21 mouse cellular contexts compared by ENCODE assay signal in genomic region chr17:15357071-15357470, GRCm38 (mm10). TPM values are rescaled to one million over a fixed set of nuclear protein-coding genes. Genes with fewer than 3 reads are reported as not detected.
A peak's percentile ranks its signal among the peaks of the same experiment; 100 is the strongest.
DNase-seq lines count a peak whose midpoint lies in the region; ATAC-seq and TF ChIP-seq lines count a peak whose summit lies in the region.
"Had no signal": no experiment of that assay in that cellular context is flagged by ENCODE, and none has a peak within 500 bp of the region (broad histone marks: within the 10 kb centered on the region; RNA-seq: fewer than 3 reads in every experiment).

No protein-coding gene starts in this region.

- TF ChIP-seq CTCF in small intestine, adult 2 months (IDR thresholded peaks at IDR 0.05; ENCODE audit: extremely low read depth, insufficient read length, insufficient replicate concordance, low read depth, low read length): no peak
- no peak for TF ChIP-seq CTCF in stomach, postnatal 0 days (IDR thresholded peaks at IDR 0.05; ENCODE audit: low read depth)

- no peaks in the 10 kb centered on the region for H3K27me3 ChIP-seq in heart, embryonic 12.5 days (replicated peaks)
- H3K27me3 ChIP-seq in small intestine, adult 2 months (ENCODE audit: control insufficient read depth, insufficient read depth, low read length): no peaks in the 10 kb centered on the region
- H3K27me3 ChIP-seq in stomach, postnatal 0 days (ENCODE audit: control insufficient read depth, insufficient read depth, low read length): no peaks in the 10 kb centered on the region
- H3K27me3 ChIP-seq: embryonic facial prominence, embryonic 15.5 days had no signal

- WGBS in heart, embryonic 12.5 days: 63% methylated on average over 3 of the region's 3 CpGs
- 52% methylated on average over 3 of the region's 3 CpGs for WGBS in small intestine, adult 2 months
- 60% methylated on average over 3 of the region's 3 CpGs for WGBS in stomach, postnatal 0 days

- TF ChIP-seq EP300 in stomach, postnatal 0 days (optimal IDR thresholded peaks at IDR 0.05): no peak

- no peaks in the 10 kb centered on the region for H3K36me3 ChIP-seq in heart, embryonic 12.5 days
- H3K36me3 ChIP-seq in small intestine, adult 2 months (ENCODE audit: control insufficient read depth, insufficient read depth, low read length): no peaks in the 10 kb centered on the region
- H3K36me3 ChIP-seq in stomach, postnatal 0 days (ENCODE audit: control insufficient read depth, insufficient read depth, low read length): no peaks in the 10 kb centered on the region
- H3K36me3 ChIP-seq: embryonic facial prominence, embryonic 15.5 days; forebrain, embryonic 10.5 days; G1E; hindbrain, embryonic 12.5 days had no signal

- no peak overlapping the region for H3K4me2 ChIP-seq in heart, embryonic 12.5 days
- H3K4me2 ChIP-seq in stomach, postnatal 0 days (replicated peaks; ENCODE audit: low read depth): no peak overlapping the region
- H3K4me2 ChIP-seq: embryonic facial prominence, embryonic 15.5 days; hindbrain, embryonic 12.5 days had no signal

- no peak overlapping the region for H3K9ac ChIP-seq in heart, embryonic 12.5 days
- no peak overlapping the region for H3K9ac ChIP-seq in stomach, postnatal 0 days (ENCODE audit: low read length)
- H3K9ac ChIP-seq: embryonic facial prominence, embryonic 15.5 days; hindbrain, embryonic 12.5 days had no signal

- no peak for TF ChIP-seq POLR2A in small intestine, adult 2 months (IDR thresholded peaks at IDR 0.05; ENCODE audit: low read depth, low read length)

- H3K9me3 ChIP-seq in heart, embryonic 12.5 days (replicated peaks): no peaks in the 10 kb centered on the region
- no peaks in the 10 kb centered on the region for H3K9me3 ChIP-seq in stomach, postnatal 0 days (ENCODE audit: control insufficient read depth, low read length)
- H3K9me3 ChIP-seq: embryonic facial prominence, embryonic 15.5 days; forebrain, embryonic 10.5 days; G1E; hindbrain, embryonic 12.5 days had no signal

- H3K4me1 ChIP-seq in heart, embryonic 12.5 days (replicated peaks): no peaks in the 10 kb centered on the region
- H3K4me1 ChIP-seq in small intestine, adult 2 months (ENCODE audit: control insufficient read depth, insufficient read depth, insufficient read length, low read length): peaks cover 31% of the 10 kb centered on the region; the same call in 1 of the 2 replicates
- H3K4me1 ChIP-seq in stomach, postnatal 0 days (replicated peaks; ENCODE audit: control insufficient read depth, insufficient read depth): no peaks in the 10 kb centered on the region; the same call in 1 of the 2 replicates
- H3K4me1 ChIP-seq: embryonic facial prominence, embryonic 15.5 days; forebrain, embryonic 10.5 days; hindbrain, embryonic 12.5 days had no signal

- no peak overlapping the region for H3K27ac ChIP-seq in heart, embryonic 12.5 days (ENCODE audit: poor library complexity, severe bottlenecking)
- H3K27ac ChIP-seq in small intestine, adult 2 months (ENCODE audit: insufficient read depth, low read depth, low read length): peak overlapping the region; percentile 88
- no peak overlapping the region for H3K27ac ChIP-seq in stomach, postnatal 0 days (replicated peaks)
- H3K27ac ChIP-seq: embryonic facial prominence, embryonic 15.5 days; forebrain, embryonic 10.5 days; hindbrain, embryonic 12.5 days had no signal

- DNase-seq in heart, adult 11 months: peak; percentile 53
- DNase-seq in 3T3-L1 (ENCODE audit: low read depth, low spot score) (peak; percentile 61), NIH3T3 (ENCODE audit: low read depth) (peak; percentile 16)
- DNase-seq in stomach, postnatal 0 days (ENCODE audit: low spot score): no peak
- DNase-seq: cerebellum, adult 18-20 months; cerebellum, adult 9-11 months; cerebellum, postnatal 36 days; gastrocnemius, postnatal 10 days; heart, postnatal 10 days; heart, postnatal 4 days had no signal

- ATAC-seq in heart, embryonic 12.5 days (ENCODE audit: insufficient number of reproducible peaks, low FRiP score): no peak
- no peak for ATAC-seq in stomach, postnatal 0 days (ENCODE audit: low FRiP score, low TSS enrichment)
- ATAC-seq: CD4-positive, CD25-positive, alpha-beta regulatory T cell, adult 4 months; forebrain, embryonic 16.5 days; hindbrain, embryonic 16.5 days; inflammation-experienced regulatory T-cells, adult 6 months had no signal

- no peak overlapping the region for H3K4me3 ChIP-seq in heart, embryonic 12.5 days
- H3K4me3 ChIP-seq in small intestine, adult 2 months (ENCODE audit: low read depth, low read length): no peak overlapping the region
- no peak overlapping the region for H3K4me3 ChIP-seq in stomach, postnatal 0 days (ENCODE audit: low read depth, low read length)
- H3K4me3 ChIP-seq: embryonic facial prominence, embryonic 15.5 days; erythroblast, embryonic 14.5 days; forebrain, embryonic 10.5 days; hindbrain, embryonic 12.5 days had no signal

RNA-seq across cellular contexts. Expression of gene Dll1, which starts 19.6 kb away (rescaled TPM):
- 10.1 and 11.8 TPM in 2 replicates for polyA plus RNA-seq in heart, embryonic 12.5 days (2016; fragmentation: Nextera tagmentation; extraction: Ambion mirVana)
- polyA plus RNA-seq in small intestine, adult 2 months (2012; rRNA removed): 22.4 and 52.5 TPM in 2 replicates
- polyA plus RNA-seq in stomach, postnatal 0 days (2015; fragmentation: Nextera tagmentation; extraction: Ambion mirVana): 3.5 and 4.4 TPM in 2 replicates
- polyA plus RNA-seq: G1E had no signal

RNA-seq across cellular contexts. Expression of gene Fam120b, which starts 38.9 kb away (rescaled TPM):
- 17.2 and 17.3 TPM in 2 replicates for polyA plus RNA-seq in heart, embryonic 12.5 days (2016; fragmentation: Nextera tagmentation; extraction: Ambion mirVana)
- 5.3 and 7.6 TPM in 2 replicates for polyA plus RNA-seq in small intestine, adult 2 months (2012; rRNA removed)
- polyA plus RNA-seq in stomach, postnatal 0 days (2015; fragmentation: Nextera tagmentation; extraction: Ambion mirVana): 10.0 and 12.1 TPM in 2 replicates
